Mouse (Mus musculus): ENCODE data around the gene Ccnl2. TPM values are rescaled to one million over a fixed set of nuclear protein-coding genes. Genes with fewer than 3 reads are reported as not detected.

Ccnl2 gene
- polyA plus RNA-seq, 1 experiment from 2014 or later, result 186 TPM

GRCm38 (mm10) chr4:155802075-155802474, 10.2 kb upstream of the Ccnl2 start:
- peaks cover 5% of the 10 kb centered on the region; the same call in 1 of the 2 replicates for H3K4me1 ChIP-seq (replicated peaks; ENCODE audit: control insufficient read depth, insufficient read depth, low read length)
- ATAC-seq (replicated peaks; ENCODE audit: low FRiP score) (no peak), DNase-seq (ENCODE audit: low spot score) (no peak)
- H3K4me3 ChIP-seq (ENCODE audit: low read depth, low read length), result no peak overlapping the region
- H3K36me3 ChIP-seq (ENCODE audit: control insufficient read depth, insufficient read depth, low read length), result no peaks in the 10 kb centered on the region
- H3K9ac ChIP-seq (ENCODE audit: low read length), result no peak overlapping the region
- no peak overlapping the region for H3K4me2 ChIP-seq (ENCODE audit: low read depth, low read length, severe bottlenecking)
- no peak overlapping the region for H3K27ac ChIP-seq (ENCODE audit: low read depth, low read length)
- H3K9me3 ChIP-seq (ENCODE audit: control insufficient read depth, low read length), result no peaks in the 10 kb centered on the region
- no peaks in the 10 kb centered on the region; the same call in 1 of the 2 replicates for H3K27me3 ChIP-seq (ENCODE audit: control insufficient read depth, insufficient read depth, low read length)
- WGBS, result 100% methylated on average over 1 of the region's 1 CpGs

GRCm38 (mm10) chr4:155802741-155803339, 9.4 kb upstream of the Ccnl2 start, which contains the start of gene Mrpl20:
Gene Mrpl20, plus strand, starts transcription at chr4:155802878.
- 9% methylated on average over 12 of the region's 12 CpGs for WGBS
- peak; percentile 40 for ATAC-seq (replicated peaks; ENCODE audit: low FRiP score)

GRCm38 (mm10) chr4:155803340-155804041, 8.8 kb upstream of the Ccnl2 start:
- peak overlapping the region; percentile 48; the same call in 1 of the 2 replicates for H3K27ac ChIP-seq (ENCODE audit: low read depth, low read length)
- no peaks in the 10 kb centered on the region for H3K9me3 ChIP-seq (ENCODE audit: control insufficient read depth, low read length)
- H3K27me3 ChIP-seq (ENCODE audit: control insufficient read depth, insufficient read depth, low read length), result no peaks in the 10 kb centered on the region; the same call in 1 of the 2 replicates
- under 1% methylated on average over 58 of the region's 58 CpGs for WGBS
- peak overlapping the region; percentile 60 for H3K4me2 ChIP-seq (ENCODE audit: low read depth, low read length, severe bottlenecking)
- H3K4me3 ChIP-seq (ENCODE audit: low read depth, low read length), result peak overlapping the region; percentile 91
- H3K36me3 ChIP-seq (ENCODE audit: control insufficient read depth, insufficient read depth, low read length), result no peaks in the 10 kb centered on the region; the same call in none of the 2 replicates
- DNase-seq (ENCODE audit: low spot score) (peak; percentile 98), ATAC-seq (replicated peaks; ENCODE audit: low FRiP score) (peak; percentile 97)
- peaks cover 5% of the 10 kb centered on the region; the same call in 1 of the 2 replicates for H3K4me1 ChIP-seq (replicated peaks; ENCODE audit: control insufficient read depth, insufficient read depth, low read length)
- H3K9ac ChIP-seq (ENCODE audit: low read length), result peak overlapping the region; percentile 90

More at GRCm38 (mm10) chr4:155802741-155803339, 9.4 kb upstream of the Ccnl2 start, which contains the start of gene Mrpl20:
- H3K4me3 ChIP-seq (ENCODE audit: low read depth, low read length), result peak within 1 kb of the TSS; percentile 91
- peaks cover 5% of the 10 kb centered on the region; the same call in 1 of the 2 replicates for H3K4me1 ChIP-seq (replicated peaks; ENCODE audit: control insufficient read depth, insufficient read depth, low read length)
- DNase-seq (ENCODE audit: low spot score), result no peak
- peak within 1 kb of the TSS; percentile 90 for H3K9ac ChIP-seq (ENCODE audit: low read length)
- no peaks in the 10 kb centered on the region; the same call in 1 of the 2 replicates for H3K27me3 ChIP-seq (ENCODE audit: control insufficient read depth, insufficient read depth, low read length)
- H3K27ac ChIP-seq (ENCODE audit: low read depth, low read length), result peak within 1 kb of the TSS; percentile 48; the same call in 1 of the 2 replicates
- H3K4me2 ChIP-seq (ENCODE audit: low read depth, low read length, severe bottlenecking), result peak within 1 kb of the TSS; percentile 60
- no peaks in the 10 kb centered on the region for H3K9me3 ChIP-seq (ENCODE audit: control insufficient read depth, low read length)
- no peaks in the 10 kb centered on the region; the same call in 1 of the 2 replicates for H3K36me3 ChIP-seq (ENCODE audit: control insufficient read depth, insufficient read depth, low read length)

- 89% methylated on average over 3 of the region's 3 CpGs for WGBS
- H3K36me3 ChIP-seq (ENCODE audit: control insufficient read depth, insufficient read depth, low read length), result no peaks in the 10 kb centered on the region; the same call in none of the 2 replicates
- no peak for ATAC-seq (replicated peaks; ENCODE audit: low FRiP score)
These were observed 4.4 kb upstream of the Ccnl2 start for GRCm38 (mm10) chr4:155807841-155808240.

GRCm38 (mm10) chr4:155812665-155813181, 434 bp downstream of the Ccnl2 start:
- peak; percentile 40 for ATAC-seq (replicated peaks; ENCODE audit: low FRiP score)
- peaks cover 8% of the 10 kb centered on the region for H3K4me1 ChIP-seq (replicated peaks; ENCODE audit: control insufficient read depth, insufficient read depth, low read length)
- DNase-seq (ENCODE audit: low spot score), result no peak
- peaks cover 7% of the 10 kb centered on the region for H3K36me3 ChIP-seq (ENCODE audit: control insufficient read depth, insufficient read depth, low read length)
- under 1% methylated on average over 49 of the region's 49 CpGs for WGBS
- peak overlapping the region; percentile 100 for H3K4me3 ChIP-seq (ENCODE audit: low read depth, low read length)
- H3K27me3 ChIP-seq (ENCODE audit: control insufficient read depth, insufficient read depth, low read length), result no peaks in the 10 kb centered on the region
- peak overlapping the region; percentile 71 for H3K27ac ChIP-seq (ENCODE audit: low read depth, low read length)
- peak overlapping the region; percentile 97 for H3K4me2 ChIP-seq (ENCODE audit: low read depth, low read length, severe bottlenecking)
- no peaks in the 10 kb centered on the region for H3K9me3 ChIP-seq (ENCODE audit: control insufficient read depth, low read length)
- H3K9ac ChIP-seq (ENCODE audit: low read length), result peak overlapping the region; percentile 99

More at GRCm38 (mm10) chr4:155807841-155808240, 4.4 kb upstream of the Ccnl2 start:
- no peak for DNase-seq (ENCODE audit: low spot score)
- Histone ChIP-seq H3K4me2 (ENCODE audit: low read depth, low read length, severe bottlenecking) (no peak overlapping the region), H3K4me1 (replicated peaks; ENCODE audit: control insufficient read depth, insufficient read depth, low read length) (peaks cover 7% of the 10 kb centered on the region; the same call in 1 of the 2 replicates), H3K27ac (ENCODE audit: low read depth, low read length) (no peak overlapping the region), H3K27me3 (ENCODE audit: control insufficient read depth, insufficient read depth, low read length) (no peaks in the 10 kb centered on the region), H3K9ac (ENCODE audit: low read length) (no peak overlapping the region), H3K9me3 (ENCODE audit: control insufficient read depth, low read length) (no peaks in the 10 kb centered on the region), H3K4me3 (ENCODE audit: low read depth, low read length) (no peak overlapping the region)

- H3K4me1 ChIP-seq (replicated peaks; ENCODE audit: control insufficient read depth, insufficient read depth, low read length), result peaks cover 7% of the 10 kb centered on the region
- no peaks in the 10 kb centered on the region for H3K9me3 ChIP-seq (ENCODE audit: control insufficient read depth, low read length)
- no peak overlapping the region for H3K9ac ChIP-seq (ENCODE audit: low read length)
- no peaks in the 10 kb centered on the region for H3K27me3 ChIP-seq (ENCODE audit: control insufficient read depth, insufficient read depth, low read length)
- no peak overlapping the region for H3K27ac ChIP-seq (ENCODE audit: low read depth, low read length)
- DNase-seq (ENCODE audit: low spot score) (no peak), ATAC-seq (replicated peaks; ENCODE audit: low FRiP score) (no peak)
- H3K36me3 ChIP-seq (ENCODE audit: control insufficient read depth, insufficient read depth, low read length), result peaks cover 22% of the 10 kb centered on the region
- H3K4me2 ChIP-seq (ENCODE audit: low read depth, low read length, severe bottlenecking), result no peak overlapping the region
- 83% methylated on average over 4 of the region's 4 CpGs for WGBS
- no peak overlapping the region for H3K4me3 ChIP-seq (ENCODE audit: low read depth, low read length)
These were observed 5.2 kb downstream of the Ccnl2 start for GRCm38 (mm10) chr4:155817533-155817932.

GRCm38 (mm10) chr4:155821025-155821424, 8.7 kb downstream of the Ccnl2 start:
- DNase-seq (ENCODE audit: low spot score) (no peak), ATAC-seq (replicated peaks; ENCODE audit: low FRiP score) (no peak)
- Histone ChIP-seq H3K9ac (ENCODE audit: low read length) (no peak overlapping the region), H3K4me1 (replicated peaks; ENCODE audit: control insufficient read depth, insufficient read depth, low read length) (no peaks in the 10 kb centered on the region), H3K4me2 (ENCODE audit: low read depth, low read length, severe bottlenecking) (no peak overlapping the region), H3K36me3 (ENCODE audit: control insufficient read depth, insufficient read depth, low read length) (peaks cover 43% of the 10 kb centered on the region), H3K4me3 (ENCODE audit: low read depth, low read length) (no peak overlapping the region), H3K27me3 (ENCODE audit: control insufficient read depth, insufficient read depth, low read length) (no peaks in the 10 kb centered on the region), H3K27ac (ENCODE audit: low read depth, low read length) (no peak overlapping the region), H3K9me3 (ENCODE audit: control insufficient read depth, low read length) (no peaks in the 10 kb centered on the region)
- WGBS, result 87% methylated on average over 7 of the region's 7 CpGs

GRCm38 (mm10) chr4:155823443-155823842, 11.2 kb downstream of the Ccnl2 start:
- H3K4me3 ChIP-seq (ENCODE audit: low read depth, low read length), result no peak overlapping the region
- DNase-seq (ENCODE audit: low spot score) (no peak), ATAC-seq (replicated peaks; ENCODE audit: low FRiP score) (no peak)
- H3K36me3 ChIP-seq (ENCODE audit: control insufficient read depth, insufficient read depth, low read length), result peaks cover 37% of the 10 kb centered on the region
- no peaks in the 10 kb centered on the region for H3K27me3 ChIP-seq (ENCODE audit: control insufficient read depth, insufficient read depth, low read length)
- WGBS, result 96% methylated on average over 16 of the region's 16 CpGs
- no peaks in the 10 kb centered on the region for H3K9me3 ChIP-seq (ENCODE audit: control insufficient read depth, low read length)
- H3K4me2 ChIP-seq (ENCODE audit: low read depth, low read length, severe bottlenecking), result no peak overlapping the region
- no peak overlapping the region for H3K27ac ChIP-seq (ENCODE audit: low read depth, low read length)
- H3K4me1 ChIP-seq (replicated peaks; ENCODE audit: control insufficient read depth, insufficient read depth, low read length), result no peaks in the 10 kb centered on the region
- no peak overlapping the region for H3K9ac ChIP-seq (ENCODE audit: low read length)
